Mouse (Mus musculus): ENCODE measurements around the gene Etv6. TPM values are rescaled to one million over a fixed set of nuclear protein-coding genes. Genes with fewer than 3 reads are reported as not detected.

Etv6 gene
- polyA plus RNA-seq, 1 experiment from 2014 or later = 16.5 TPM

DNA sequence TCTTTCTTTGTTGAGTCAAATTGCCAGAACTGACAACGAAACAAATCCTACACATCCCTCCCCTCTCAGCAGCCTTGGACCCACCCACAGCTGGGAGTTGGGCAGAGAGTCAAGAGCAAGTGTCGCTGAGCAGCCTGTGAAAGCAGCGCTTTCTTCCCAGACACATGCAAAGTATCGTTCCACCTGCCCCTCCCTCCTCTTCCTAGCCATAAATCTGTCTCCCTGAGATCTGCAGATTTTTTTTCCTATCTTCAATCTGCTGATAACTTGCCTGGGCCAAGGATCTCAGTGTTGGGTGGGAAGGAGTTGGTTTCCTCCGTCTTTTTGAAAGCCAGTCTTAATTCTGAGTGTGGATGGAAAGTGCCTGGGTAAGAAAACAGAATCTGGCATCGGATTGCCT is 183.9 kb downstream of the Etv6 start:
- no peak for DNase-seq (ENCODE audit: low spot score)
- no peak for ATAC-seq (replicated peaks; ENCODE audit: low FRiP score, low TSS enrichment, low read depth)
- 31% methylated on average over 6 of the region's 6 CpGs for WGBS

DNA sequence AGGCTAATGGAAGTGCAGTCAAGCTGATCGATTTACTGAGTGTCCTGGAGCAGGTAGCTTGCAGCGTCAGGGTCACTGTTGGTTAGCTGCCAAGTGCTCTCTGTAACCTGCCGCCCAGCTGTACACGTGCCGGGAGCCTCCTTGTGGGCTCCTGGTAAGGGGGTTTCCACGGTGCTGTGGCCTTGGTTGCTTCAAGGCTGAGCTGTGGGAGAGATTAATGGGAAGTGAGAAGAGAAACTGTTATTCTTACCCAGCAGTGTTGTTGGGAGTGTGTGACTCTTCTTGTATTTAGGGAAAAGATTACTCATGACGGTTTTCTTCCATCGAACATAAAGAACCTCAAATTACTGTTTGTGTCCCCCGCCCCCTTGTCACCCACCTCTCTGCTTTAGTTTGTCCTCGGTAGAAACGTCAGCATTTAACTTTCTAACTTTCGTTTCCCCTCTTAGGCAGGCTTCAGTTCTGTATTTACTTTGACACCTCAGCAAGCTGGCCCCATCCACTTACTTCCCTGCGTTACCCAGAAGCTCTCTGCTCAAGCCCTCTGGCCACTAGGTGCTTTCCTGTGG is 184.8 kb downstream of the Etv6 start:
- Histone ChIP-seq H3K4me2 (ENCODE audit: low read length) (no peak overlapping the region), H3K4me3 (ENCODE audit: low read depth, low read length) (no peak overlapping the region), H3K9ac (ENCODE audit: low read length) (no peak overlapping the region), H3K27ac (ENCODE audit: low read depth) (no peak overlapping the region), H3K36me3 (ENCODE audit: control insufficient read depth, insufficient read depth, low read length) (peaks cover 14% of the 10 kb centered on the region), H3K9me3 (ENCODE audit: control insufficient read depth, low read length) (no peaks in the 10 kb centered on the region), H3K27me3 (replicated peaks; ENCODE audit: control insufficient read depth, insufficient read depth, low read length) (no peaks in the 10 kb centered on the region), H3K4me1 (replicated peaks; ENCODE audit: control insufficient read depth, insufficient read depth, low read length) (peaks cover 18% of the 10 kb centered on the region)
- DNase-seq (ENCODE audit: low spot score) = no peak
- WGBS = 56% methylated on average over 13 of the region's 13 CpGs
- ATAC-seq (replicated peaks; ENCODE audit: low FRiP score, low TSS enrichment, low read depth) = no peak

More for the DNA sequence above, 183.9 kb downstream of the Etv6 start:
- Histone ChIP-seq H3K9ac (ENCODE audit: low read length) (no peak overlapping the region), H3K27ac (ENCODE audit: low read depth) (no peak overlapping the region), H3K27me3 (replicated peaks; ENCODE audit: control insufficient read depth, insufficient read depth, low read length) (no peaks in the 10 kb centered on the region), H3K9me3 (ENCODE audit: control insufficient read depth, low read length) (no peaks in the 10 kb centered on the region), H3K4me1 (replicated peaks; ENCODE audit: control insufficient read depth, insufficient read depth, low read length) (peaks cover 18% of the 10 kb centered on the region), H3K4me3 (ENCODE audit: low read depth, low read length) (no peak overlapping the region), H3K4me2 (ENCODE audit: low read length) (no peak overlapping the region), H3K36me3 (ENCODE audit: control insufficient read depth, insufficient read depth, low read length) (0 out of 2 replicates have a peak, but pooled peaks cover 7% of the 10 kb centered on the region)

DNA sequence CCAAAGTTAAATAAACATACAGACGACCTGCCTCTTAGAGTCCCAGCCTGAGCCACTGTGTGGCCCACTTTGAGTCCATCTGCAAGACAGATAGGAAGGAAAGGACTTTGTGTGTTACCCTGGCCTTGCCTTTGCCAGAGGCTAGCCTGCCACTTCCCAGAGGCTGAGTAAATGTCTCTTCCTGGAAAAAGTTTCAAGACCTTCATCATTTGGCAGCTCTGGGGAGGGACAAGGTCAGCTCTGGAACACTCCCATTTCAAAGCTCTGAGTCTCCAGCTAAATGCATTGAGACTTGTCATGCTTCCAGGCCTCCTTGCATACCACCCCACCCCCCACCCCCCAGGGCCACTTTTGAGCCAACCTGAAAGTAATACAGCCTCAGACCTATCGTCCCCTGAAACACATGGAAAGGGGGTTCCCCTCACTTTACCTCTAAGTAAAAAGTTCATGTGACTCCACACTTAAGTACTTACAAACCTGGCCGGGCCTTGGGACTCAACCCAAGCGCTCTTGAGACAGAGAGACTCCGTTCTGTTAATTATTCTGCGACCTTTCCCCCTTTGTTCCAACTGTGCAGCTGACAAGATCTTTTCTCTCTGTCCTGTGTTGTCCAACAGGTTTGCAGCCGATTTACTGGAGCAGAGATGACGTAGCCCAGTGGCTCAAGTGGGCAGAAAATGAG is 186.9 kb downstream of the Etv6 start:
- Histone ChIP-seq H3K36me3 (ENCODE audit: control insufficient read depth, insufficient read depth, low read length) (peaks cover 14% of the 10 kb centered on the region), H3K27ac (ENCODE audit: low read depth) (no peak overlapping the region), H3K4me3 (ENCODE audit: low read depth, low read length) (no peak overlapping the region), H3K27me3 (replicated peaks; ENCODE audit: control insufficient read depth, insufficient read depth, low read length) (no peaks in the 10 kb centered on the region), H3K9ac (ENCODE audit: low read length) (no peak overlapping the region), H3K9me3 (ENCODE audit: control insufficient read depth, low read length) (no peaks in the 10 kb centered on the region), H3K4me2 (ENCODE audit: low read length) (no peak overlapping the region), H3K4me1 (replicated peaks; ENCODE audit: control insufficient read depth, insufficient read depth, low read length) (peaks cover 18% of the 10 kb centered on the region)
- ATAC-seq (replicated peaks; ENCODE audit: low FRiP score, low TSS enrichment, low read depth) (no peak), DNase-seq (ENCODE audit: low spot score) (no peak)
- WGBS = 66% methylated on average over 8 of the region's 8 CpGs

DNA sequence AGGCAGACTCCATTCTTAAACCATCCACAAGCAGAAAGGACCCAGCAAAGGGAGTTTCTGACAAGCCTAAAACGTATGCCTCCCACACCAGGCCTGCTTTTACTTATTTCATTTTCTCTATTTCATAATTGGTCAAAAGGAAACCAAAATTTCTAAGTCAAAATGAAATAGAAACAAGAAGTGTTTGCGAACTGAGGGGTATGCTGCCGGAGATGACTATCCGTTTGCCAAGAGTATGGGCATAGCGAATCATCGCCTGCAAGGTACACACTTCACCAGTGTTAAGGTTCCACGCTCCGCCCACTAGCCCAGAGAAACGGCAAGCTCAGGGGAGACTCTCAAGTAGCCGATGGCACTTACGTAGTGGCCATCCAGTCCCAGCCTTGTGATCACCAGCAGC is 190.1 kb downstream of the Etv6 start:
- 91% methylated on average over 11 of the region's 11 CpGs for WGBS
- H3K4me2 ChIP-seq (ENCODE audit: low read length) = no peak overlapping the region
- H3K27ac ChIP-seq (ENCODE audit: low read depth) = no peak overlapping the region
- H3K9ac ChIP-seq (ENCODE audit: low read length) = no peak overlapping the region
- H3K27me3 ChIP-seq (replicated peaks; ENCODE audit: control insufficient read depth, insufficient read depth, low read length) = no peaks in the 10 kb centered on the region
- DNase-seq (ENCODE audit: low spot score) (no peak), ATAC-seq (replicated peaks; ENCODE audit: low FRiP score, low TSS enrichment, low read depth) (no peak)
- H3K9me3 ChIP-seq (ENCODE audit: control insufficient read depth, low read length) = no peaks in the 10 kb centered on the region
- H3K4me1 ChIP-seq (replicated peaks; ENCODE audit: control insufficient read depth, insufficient read depth, low read length) = peaks cover 3% of the 10 kb centered on the region; the same call in 1 of the 2 replicates
- no peak overlapping the region for H3K4me3 ChIP-seq (ENCODE audit: low read depth, low read length)
- peaks cover 31% of the 10 kb centered on the region for H3K36me3 ChIP-seq (ENCODE audit: control insufficient read depth, insufficient read depth, low read length)

DNA sequence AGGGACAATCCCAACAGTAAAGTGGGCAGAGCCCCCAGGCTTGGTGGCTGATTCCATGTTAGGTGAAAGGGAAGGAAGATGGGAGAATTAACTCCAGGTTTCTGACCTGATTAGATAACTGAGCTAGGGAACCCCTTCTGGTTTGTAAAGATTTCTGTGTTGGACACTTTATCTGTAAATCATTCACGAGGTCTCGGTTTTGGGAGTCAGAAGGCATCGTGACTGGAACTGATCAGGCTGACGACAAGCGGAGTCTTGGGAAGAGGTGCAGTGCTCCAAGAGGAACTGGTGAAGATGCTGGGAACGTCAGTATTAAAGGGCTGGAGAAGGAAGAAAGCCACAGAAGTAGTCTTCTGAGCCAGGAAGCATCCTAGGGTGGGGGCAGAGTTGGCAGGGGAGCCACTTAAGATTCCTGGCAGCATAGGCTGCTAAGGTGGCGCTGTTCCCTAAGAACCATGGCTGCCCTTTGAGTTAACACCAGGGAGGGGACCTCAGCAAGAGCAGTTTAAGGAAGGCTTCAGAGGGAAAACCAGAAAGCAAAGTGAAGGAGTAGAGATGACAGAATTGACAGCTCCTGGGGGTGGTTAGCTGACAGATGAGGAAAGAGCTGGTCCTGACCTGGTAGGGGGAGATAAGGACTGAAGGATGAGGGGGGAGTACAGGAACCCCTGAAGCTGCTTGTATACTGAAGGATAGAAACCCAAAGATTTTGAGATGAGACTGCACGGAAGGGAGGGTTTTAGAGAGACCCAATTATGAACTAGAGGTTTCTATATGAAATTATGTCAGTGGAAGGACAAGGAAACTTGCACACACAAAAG is 191.1 kb downstream of the Etv6 start:
- Histone ChIP-seq H3K4me2 (ENCODE audit: low read length) (no peak overlapping the region), H3K4me3 (ENCODE audit: low read depth, low read length) (no peak overlapping the region), H3K4me1 (replicated peaks; ENCODE audit: control insufficient read depth, insufficient read depth, low read length) (no peaks in the 10 kb centered on the region), H3K9ac (ENCODE audit: low read length) (no peak overlapping the region), H3K9me3 (ENCODE audit: control insufficient read depth, low read length) (no peaks in the 10 kb centered on the region), H3K27ac (ENCODE audit: low read depth) (no peak overlapping the region), H3K27me3 (replicated peaks; ENCODE audit: control insufficient read depth, insufficient read depth, low read length) (no peaks in the 10 kb centered on the region), H3K36me3 (ENCODE audit: control insufficient read depth, insufficient read depth, low read length) (peaks cover 33% of the 10 kb centered on the region)
- no peak for DNase-seq (ENCODE audit: low spot score)
- 78% methylated on average over 8 of the region's 8 CpGs for WGBS
- ATAC-seq (replicated peaks; ENCODE audit: low FRiP score, low TSS enrichment, low read depth) = no peak

DNA sequence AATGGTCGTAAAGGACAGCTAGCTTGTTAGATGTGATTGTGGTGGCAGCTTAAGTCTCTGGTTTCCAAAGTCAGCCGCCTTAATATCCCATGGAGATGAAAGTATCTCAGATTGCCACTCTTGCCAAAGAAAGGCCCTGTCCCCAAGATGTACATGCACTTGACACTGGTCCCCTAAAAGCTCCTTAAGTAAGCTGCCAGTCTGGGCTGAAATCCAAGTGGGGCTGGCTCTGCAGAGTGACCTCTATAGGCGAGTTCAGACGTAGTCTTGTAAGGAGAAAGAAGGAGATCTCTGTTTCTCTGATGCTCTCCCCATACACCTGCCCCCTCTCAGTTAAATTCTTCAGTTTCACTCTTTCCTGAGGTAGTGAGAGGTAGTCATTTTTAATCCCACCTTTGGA is 200.8 kb downstream of the Etv6 start:
- peaks cover 5% of the 10 kb centered on the region; the same call in 1 of the 2 replicates for H3K9me3 ChIP-seq (ENCODE audit: control insufficient read depth, low read length)
- no peak for DNase-seq (ENCODE audit: low spot score)
- no peak overlapping the region for H3K27ac ChIP-seq (ENCODE audit: low read depth)
- WGBS = 77% methylated on average over 4 of the region's 4 CpGs
- H3K9ac ChIP-seq (ENCODE audit: low read length) = no peak overlapping the region
- H3K4me3 ChIP-seq (ENCODE audit: low read depth, low read length) = no peak overlapping the region
- H3K27me3 ChIP-seq (replicated peaks; ENCODE audit: control insufficient read depth, insufficient read depth, low read length) = no peaks in the 10 kb centered on the region
- no peak overlapping the region for H3K4me2 ChIP-seq (ENCODE audit: low read length)
- no peaks in the 10 kb centered on the region for H3K4me1 ChIP-seq (replicated peaks; ENCODE audit: control insufficient read depth, insufficient read depth, low read length)
- H3K36me3 ChIP-seq (ENCODE audit: control insufficient read depth, insufficient read depth, low read length) = peaks cover 12% of the 10 kb centered on the region
- ATAC-seq (replicated peaks; ENCODE audit: low FRiP score, low TSS enrichment, low read depth) = no peak

DNA sequence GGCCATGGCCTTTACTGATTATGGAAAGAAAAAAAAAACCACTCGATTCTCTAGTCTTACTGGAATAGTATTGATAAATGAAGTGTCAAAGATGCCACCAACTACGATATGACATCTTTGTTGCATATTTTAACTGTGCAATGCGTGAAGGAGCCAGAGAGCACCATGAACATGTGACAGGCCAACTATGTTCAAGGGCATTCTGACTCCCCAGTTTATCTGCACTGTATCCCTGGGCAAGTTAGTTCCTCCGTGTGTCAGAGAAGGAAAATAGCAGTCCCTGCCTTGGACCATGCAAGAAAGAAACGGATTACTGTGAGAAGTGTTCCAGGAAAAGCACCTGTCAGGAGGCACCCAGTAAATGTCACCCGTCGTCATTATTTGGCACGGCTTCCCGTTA is 203.0 kb downstream of the Etv6 start:
- peaks cover 5% of the 10 kb centered on the region; the same call in 1 of the 2 replicates for H3K9me3 ChIP-seq (ENCODE audit: control insufficient read depth, low read length)
- no peak overlapping the region for H3K4me3 ChIP-seq (ENCODE audit: low read depth, low read length)
- WGBS = 84% methylated on average over 9 of the region's 9 CpGs
- no peak for ATAC-seq (replicated peaks; ENCODE audit: low FRiP score, low TSS enrichment, low read depth)
- H3K9ac ChIP-seq (ENCODE audit: low read length) = no peak overlapping the region
- H3K27me3 ChIP-seq (replicated peaks; ENCODE audit: control insufficient read depth, insufficient read depth, low read length) = no peaks in the 10 kb centered on the region
- H3K36me3 ChIP-seq (ENCODE audit: control insufficient read depth, insufficient read depth, low read length) = peaks cover 12% of the 10 kb centered on the region
- H3K4me1 ChIP-seq (replicated peaks; ENCODE audit: control insufficient read depth, insufficient read depth, low read length) = 0 out of 2 replicates have a peak, but pooled peaks cover 3% of the 10 kb centered on the region
- no peak overlapping the region for H3K27ac ChIP-seq (ENCODE audit: low read depth)
- no peak overlapping the region for H3K4me2 ChIP-seq (ENCODE audit: low read length)
- DNase-seq (ENCODE audit: low spot score) = no peak

DNA sequence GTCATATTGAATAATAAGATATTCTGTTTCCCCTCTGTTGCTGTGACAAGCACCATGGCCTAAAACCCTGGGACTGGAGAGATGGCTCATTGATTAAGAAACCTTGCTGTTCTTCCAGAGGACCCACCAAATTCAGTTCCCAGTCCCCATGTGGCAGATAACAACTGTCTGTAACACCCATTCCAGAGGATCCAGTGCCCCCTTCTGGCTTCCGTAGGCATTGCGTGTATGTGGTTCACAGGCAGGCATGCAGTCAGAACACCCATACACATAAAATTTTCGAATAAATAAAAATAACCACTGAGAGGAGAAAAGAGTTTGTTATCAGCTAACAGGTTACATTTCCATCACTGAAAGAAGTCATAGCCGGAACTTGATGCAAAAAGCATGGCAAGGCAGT is 205.5 kb downstream of the Etv6 start:
- H3K27ac ChIP-seq (ENCODE audit: low read depth) = no peak overlapping the region
- ATAC-seq (replicated peaks; ENCODE audit: low FRiP score, low TSS enrichment, low read depth) (no peak), DNase-seq (ENCODE audit: low spot score) (no peak)
- no peak overlapping the region for H3K4me3 ChIP-seq (ENCODE audit: low read depth, low read length)
- 95% methylated on average over 4 of the region's 4 CpGs for WGBS
- no peak overlapping the region for H3K9ac ChIP-seq (ENCODE audit: low read length)
- peaks cover 5% of the 10 kb centered on the region; the same call in 1 of the 2 replicates for H3K9me3 ChIP-seq (ENCODE audit: control insufficient read depth, low read length)
- no peak overlapping the region for H3K4me2 ChIP-seq (ENCODE audit: low read length)
- H3K27me3 ChIP-seq (replicated peaks; ENCODE audit: control insufficient read depth, insufficient read depth, low read length) = no peaks in the 10 kb centered on the region
- H3K36me3 ChIP-seq (ENCODE audit: control insufficient read depth, insufficient read depth, low read length) = peaks cover 9% of the 10 kb centered on the region; the same call in 1 of the 2 replicates
- 0 out of 2 replicates have a peak, but pooled peaks cover 4% of the 10 kb centered on the region for H3K4me1 ChIP-seq (replicated peaks; ENCODE audit: control insufficient read depth, insufficient read depth, low read length)

Data from intestine, embryonic 14.5 days (tissue).